Mouse (Mus musculus): ENCODE data around the gene Itsn1. TPM values are rescaled to one million over a fixed set of nuclear protein-coding genes. Genes with fewer than 3 reads are reported as not detected.

Gene Itsn1
- total RNA-seq, 2 experiments from 2014 or later, result 127 to 135 TPM

GRCm38 (mm10) chr16:91729821-91730441 is 850 bp downstream of the Itsn1 start:
- DNase-seq (ENCODE audit: low spot score in 2 of 2), result peak in 1 of 2 experiments; percentile 26

GRCm38 (mm10) chr16:91730446-91730845 is 1.4 kb downstream of the Itsn1 start:
- DNase-seq (ENCODE audit: low spot score in 2 of 2), result no peak

GRCm38 (mm10) chr16:91732816-91733215 is 3.7 kb downstream of the Itsn1 start:
- DNase-seq (ENCODE audit: low spot score in 2 of 2), result no peak

GRCm38 (mm10) chr16:91734771-91735170 is 5.7 kb downstream of the Itsn1 start:
- no peak for DNase-seq (ENCODE audit: low spot score in 2 of 2)

- DNase-seq (ENCODE audit: low spot score in 2 of 2), result no peak
Observed at GRCm38 (mm10) chr16:91736046-91736816, 7.2 kb downstream of the Itsn1 start.

GRCm38 (mm10) chr16:91738505-91738904 is 9.4 kb downstream of the Itsn1 start:
- no peak for DNase-seq (ENCODE audit: low spot score in 2 of 2)

- no peak for DNase-seq (ENCODE audit: low spot score in 2 of 2)
Observed at GRCm38 (mm10) chr16:91740184-91740917, 11.3 kb downstream of the Itsn1 start.

GRCm38 (mm10) chr16:91740918-91741255 is 11.8 kb downstream of the Itsn1 start:
- DNase-seq (ENCODE audit: low spot score in 2 of 2), result no peak

GRCm38 (mm10) chr16:91743055-91743454 is 14.0 kb downstream of the Itsn1 start:
- DNase-seq (ENCODE audit: low spot score in 2 of 2), result no peak

- peak; percentile 56 to 60 for DNase-seq (ENCODE audit: low spot score in 2 of 2)
Observed at GRCm38 (mm10) chr16:91746101-91746950, 17.2 kb downstream of the Itsn1 start.

GRCm38 (mm10) chr16:91747567-91747966 is 18.5 kb downstream of the Itsn1 start:
- no peak for DNase-seq (ENCODE audit: low spot score in 2 of 2)

GRCm38 (mm10) chr16:91751644-91752385 is 22.7 kb downstream of the Itsn1 start:
- no peak for DNase-seq (ENCODE audit: low spot score in 2 of 2)

GRCm38 (mm10) chr16:91753611-91754010 is 24.5 kb downstream of the Itsn1 start:
- DNase-seq (ENCODE audit: low spot score in 2 of 2), result no peak

GRCm38 (mm10) chr16:91754957-91755356 is 25.9 kb downstream of the Itsn1 start:
- DNase-seq (ENCODE audit: low spot score in 2 of 2), result no peak

GRCm38 (mm10) chr16:91761202-91761601 is 32.1 kb downstream of the Itsn1 start:
- no peak for DNase-seq (ENCODE audit: low spot score in 2 of 2)

GRCm38 (mm10) chr16:91761761-91762160 is 32.7 kb downstream of the Itsn1 start:
- DNase-seq (ENCODE audit: low spot score in 2 of 2), result no peak

GRCm38 (mm10) chr16:91762476-91762875 is 33.4 kb downstream of the Itsn1 start:
- no peak for DNase-seq (ENCODE audit: low spot score in 2 of 2)

- DNase-seq (ENCODE audit: low spot score in 2 of 2), result no peak
Observed at GRCm38 (mm10) chr16:91763975-91764374, 34.9 kb downstream of the Itsn1 start.

- no peak for DNase-seq (ENCODE audit: low spot score in 2 of 2)
Observed at GRCm38 (mm10) chr16:91764414-91764813, 35.3 kb downstream of the Itsn1 start.

- DNase-seq (ENCODE audit: low spot score in 2 of 2), result no peak
Observed at GRCm38 (mm10) chr16:91765121-91765815, 36.2 kb downstream of the Itsn1 start.
